ENCODE assay signal across 10 mouse cellular contexts in genomic region chr10:9272243-9272642, GRCm38 (mm10).
A peak's percentile ranks its signal among the peaks of the same experiment; 100 is the strongest.
DNase-seq lines count a peak whose midpoint lies in the region; ATAC-seq lines count a peak whose summit lies in the region.
"Had no signal": no experiment of that assay in that cellular context is flagged by ENCODE, and none has a peak within 500 bp of the region (broad histone marks: within the 10 kb centered on the region; RNA-seq: fewer than 3 reads in every experiment).

No protein-coding gene starts in this region.

- H3K9ac ChIP-seq in heart, embryonic 12.5 days = no peak overlapping the region
- no peak overlapping the region for H3K9ac ChIP-seq in limb, embryonic 12.5 days (replicated peaks)
- H3K9ac ChIP-seq: embryonic facial prominence, embryonic 12.5 days; liver, embryonic 13.5 days had no signal

- no peaks in the 10 kb centered on the region for H3K36me3 ChIP-seq in heart, embryonic 12.5 days
- H3K36me3 ChIP-seq in limb, embryonic 12.5 days = no peaks in the 10 kb centered on the region
- H3K36me3 ChIP-seq: embryonic facial prominence, embryonic 12.5 days; liver, embryonic 13.5 days had no signal

- no peaks in the 10 kb centered on the region for H3K27me3 ChIP-seq in heart, embryonic 12.5 days (replicated peaks)
- no peaks in the 10 kb centered on the region for H3K27me3 ChIP-seq in limb, embryonic 12.5 days
- H3K27me3 ChIP-seq: embryonic facial prominence, embryonic 12.5 days; liver, embryonic 13.5 days had no signal

- 29% methylated on average over 5 of the region's 5 CpGs for WGBS in heart, embryonic 12.5 days
- 26% methylated on average over 5 of the region's 5 CpGs for WGBS in limb, embryonic 12.5 days

- no peaks in the 10 kb centered on the region for H3K9me3 ChIP-seq in heart, embryonic 12.5 days (replicated peaks)
- no peaks in the 10 kb centered on the region for H3K9me3 ChIP-seq in limb, embryonic 12.5 days
- H3K9me3 ChIP-seq: embryonic facial prominence, embryonic 12.5 days; liver, embryonic 13.5 days had no signal

- no peak overlapping the region for H3K4me3 ChIP-seq in heart, embryonic 12.5 days
- no peak overlapping the region for H3K4me3 ChIP-seq in limb, embryonic 12.5 days (replicated peaks)
- H3K4me3 ChIP-seq: embryonic facial prominence, embryonic 12.5 days; liver, embryonic 13.5 days had no signal

- peaks cover 12% of the 10 kb centered on the region; the same call in 1 of the 2 replicates for H3K4me1 ChIP-seq in heart, embryonic 12.5 days (replicated peaks)
- peaks cover 16% of the 10 kb centered on the region for H3K4me1 ChIP-seq in limb, embryonic 12.5 days (replicated peaks)
- H3K4me1 ChIP-seq: liver, embryonic 13.5 days had no signal

- H3K27ac ChIP-seq in heart, embryonic 12.5 days (ENCODE audit: poor library complexity, severe bottlenecking) = no peak overlapping the region
- H3K27ac ChIP-seq in limb, embryonic 12.5 days = peak overlapping the region; percentile 41; the same call in 1 of the 2 replicates
- H3K27ac ChIP-seq: liver, embryonic 13.5 days had no signal

- H3K4me2 ChIP-seq in heart, embryonic 12.5 days = no peak overlapping the region
- no peak overlapping the region for H3K4me2 ChIP-seq in limb, embryonic 12.5 days
- H3K4me2 ChIP-seq: embryonic facial prominence, embryonic 12.5 days; liver, embryonic 13.5 days had no signal

- DNase-seq in Muller cell, postnatal 12 days (ENCODE audit: inconsistent ontology term) = peak; percentile 92
- peak; percentile 41 for DNase-seq in embryo, embryonic 10 days (ENCODE audit: low spot score)
- DNase-seq in spleen, postnatal 10 days (ENCODE audit: low spot score in 2 of 2) = no peak
- DNase-seq in kidney, adult 8-10 months = no peak
- DNase-seq in frontal cortex, postnatal 25 days (ENCODE audit: low spot score in 2 of 2) = no peak
- no peak for DNase-seq in natural killer cell, adult 2 months (ENCODE audit: low spot score in 2 of 2)
- DNase-seq: liver, embryonic 13.5 days had no signal

- 0 out of 2 replicates have a peak, but pooled peaks have one; percentile 29 for ATAC-seq in heart, embryonic 12.5 days (ENCODE audit: insufficient number of reproducible peaks, low FRiP score)
- no peak; the same call in 1 of the 2 replicates for ATAC-seq in limb, embryonic 12.5 days (ENCODE audit: insufficient number of reproducible peaks, insufficient read depth, low FRiP score, low TSS enrichment, low read depth)

Comparison
In these comparisons a context has a peak if more than half of its experiments do, and no peak if none do; other contexts are left out.
1. DNase-seq: peak in Muller cell, postnatal 12 days (single experiment) and embryo, embryonic 10 days (single experiment); none in spleen, postnatal 10 days (0 of 2), kidney, adult 8-10 months (0 of 2), frontal cortex, postnatal 25 days (0 of 2) and natural killer cell, adult 2 months (0 of 2).